Mouse (Mus musculus) hindbrain, embryonic 14.5 days (tissue): ENCODE results near the gene Usp8. TPM values are rescaled to one million over a fixed set of nuclear protein-coding genes. Genes with fewer than 3 reads are reported as not detected.
A peak's percentile ranks its signal among the peaks of the same experiment; 100 is the strongest.

ENCODE experiments used
- ATAC-seq: fragments of 200-750 bp; cut with Nextera tagmentation; 2 replicates; pipeline ENCODE4 v1.8.0; 2017; ENCODE audit warnings: moderate number of reproducible peaks, mild to moderate bottlenecking, moderate TSS enrichment, moderate library complexity; ENCODE audit not compliant: low FRiP score
- DNase-seq: peaks from one replicate; pipeline ENCODE4 v3.0.0-alpha.2; 2015; ENCODE audit warnings: low spot score
- H3K27ac ChIP-seq: fragments of 300-500 bp; sonication (generic); 2 replicates; pipeline ENCODE4 v1.5.1; 2014; ENCODE audit warnings: mild to moderate bottlenecking, moderate library complexity
- H3K27me3 ChIP-seq: fragments of 300-500 bp; sonication (generic); 2 replicates; pipeline ENCODE4 v1.6.1; 2014; ENCODE audit warnings: mild to moderate bottlenecking, low read length, mixed read lengths; ENCODE audit not compliant: control insufficient read depth, insufficient read depth
- H3K36me3 ChIP-seq: fragments of 300-500 bp; sonication (generic); replicated peaks from 2 replicates; pipeline ENCODE4 v1.6.1; 2014; ENCODE audit not compliant: control insufficient read depth, insufficient read depth
- H3K4me1 ChIP-seq: fragments of 300-500 bp; sonication (generic); replicated peaks from 2 replicates; pipeline ENCODE4 v1.6.1; 2014; ENCODE audit warnings: antibody characterized with exemption, low read length, mixed read lengths; ENCODE audit not compliant: control insufficient read depth, insufficient read depth
- H3K4me2 ChIP-seq: fragments of 300-500 bp; sonication (generic); replicated peaks from 2 replicates; pipeline ENCODE4 v1.6.1; 2014; ENCODE audit warnings: mild to moderate bottlenecking, moderate library complexity
- H3K4me3 ChIP-seq: fragments of 300-500 bp; sonication (generic); replicated peaks from 2 replicates; pipeline ENCODE4 v1.5.1; 2014; ENCODE audit warnings: mild to moderate bottlenecking, low read length
- H3K9ac ChIP-seq: fragments of 300-500 bp; sonication (generic); 2 replicates; pipeline ENCODE4 v1.6.1; 2014
- H3K9me3 ChIP-seq: fragments of 300-500 bp; sonication (generic); 2 replicates; pipeline ENCODE4 v1.6.1; 2016; ENCODE audit warnings: low read length; ENCODE audit not compliant: control insufficient read depth
- WGBS: fragments of 180-500 bp; shearing (Covaris S2); extraction: QIAGEN DNeasy Blood & Tissue Kit; methylation state at CpG from one replicate; pipeline ENCODE4 v1.1.7; 2014; 5-methylcytosine and 5-hydroxymethylcytosine counted together
- polyA plus RNA-seq: library from polyadenylated mRNA; unstranded; fragments of >200 nt; fragmentation: Nextera tagmentation; extraction: Ambion mirVana; gene quantifications from 2 replicates; pipeline ENCODE4 v1.2.1, GENCODE M21; 2014

Usp8 gene
- polyA plus RNA-seq, 1 experiment from 2014 or later, result 30.0 TPM

DNA sequence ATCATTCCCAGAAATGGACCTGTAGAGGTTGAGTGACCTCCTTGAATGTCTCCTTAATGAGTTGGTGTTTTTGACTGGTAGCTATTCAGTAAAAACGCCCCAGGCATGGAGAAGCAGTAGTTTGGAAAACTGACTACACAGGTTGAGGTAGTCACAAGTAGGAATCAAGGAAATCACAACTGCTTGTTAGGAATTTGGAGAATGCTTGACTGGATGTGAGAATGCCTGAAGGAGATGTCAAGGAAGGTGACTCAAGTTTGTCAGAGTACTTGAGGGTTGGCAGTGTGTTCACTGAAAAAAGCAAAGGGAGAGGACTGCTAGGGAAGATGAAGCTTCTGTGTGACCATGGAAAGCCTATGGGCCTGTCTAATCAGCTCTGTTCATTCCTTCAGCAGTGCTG lies 29.8 kb upstream of the Usp8 start:
- DNase-seq (no peak), ATAC-seq (no peak)
- H3K27ac ChIP-seq, result no peak overlapping the region
- no peaks in the 10 kb centered on the region for H3K27me3 ChIP-seq
- H3K4me1 ChIP-seq, result peaks cover 32% of the 10 kb centered on the region
- H3K9me3 ChIP-seq, result 0 out of 2 replicates have a peak, but pooled peaks cover 5% of the 10 kb centered on the region
- H3K4me2 ChIP-seq, result peak overlapping the region; percentile 72; the same call in 1 of the 2 replicates
- no peak overlapping the region for H3K9ac ChIP-seq
- H3K4me3 ChIP-seq, result no peak overlapping the region
- 98% methylated on average over 1 of the region's 1 CpGs for WGBS
- peaks cover 4% of the 10 kb centered on the region; the same call in 1 of the 2 replicates for H3K36me3 ChIP-seq

GRCm38 (mm10) chr2:126682333-126682732 lies 24.8 kb upstream of the Usp8 start:
- no peak overlapping the region for H3K4me2 ChIP-seq
- no peak overlapping the region for H3K27ac ChIP-seq
- no peak overlapping the region for H3K4me3 ChIP-seq
- no peaks in the 10 kb centered on the region for H3K27me3 ChIP-seq
- peaks cover 5% of the 10 kb centered on the region; the same call in 1 of the 2 replicates for H3K36me3 ChIP-seq
- H3K9me3 ChIP-seq, result 0 out of 2 replicates have a peak, but pooled peaks cover 5% of the 10 kb centered on the region
- H3K9ac ChIP-seq, result no peak overlapping the region
- no peak for DNase-seq
- 0 out of 2 replicates have a peak, but pooled peaks cover 1% of the 10 kb centered on the region for H3K4me1 ChIP-seq
- 87% methylated on average over 2 of the region's 2 CpGs for WGBS
- ATAC-seq, result no peak

DNA sequence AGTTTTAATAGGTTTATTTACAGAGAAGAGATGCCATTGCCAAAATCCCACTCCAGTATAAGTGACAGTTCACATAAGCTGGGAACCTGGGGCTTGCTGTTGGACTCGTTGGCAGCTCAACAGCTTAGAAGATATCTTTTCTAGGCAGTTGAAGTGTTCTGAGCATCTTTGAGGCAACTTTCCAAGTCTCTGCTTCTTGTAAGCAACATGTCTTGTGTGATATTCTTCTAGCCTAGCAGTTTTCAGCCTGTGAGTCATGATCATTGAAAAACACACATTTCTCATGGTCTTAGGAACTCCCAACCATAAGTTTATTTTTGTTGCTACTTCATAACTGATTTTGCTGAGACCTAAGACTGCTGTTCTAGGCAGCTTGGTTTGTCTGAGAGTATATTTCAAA lies 24.2 kb upstream of the Usp8 start:
- ATAC-seq (no peak), DNase-seq (no peak)
- Histone ChIP-seq H3K27me3 (no peaks in the 10 kb centered on the region), H3K4me1 (no peaks in the 10 kb centered on the region), H3K27ac (no peak overlapping the region), H3K9ac (no peak overlapping the region), H3K36me3 (peaks cover 8% of the 10 kb centered on the region; the same call in 1 of the 2 replicates), H3K4me3 (no peak overlapping the region), H3K9me3 (0 out of 2 replicates have a peak, but pooled peaks cover 5% of the 10 kb centered on the region), H3K4me2 (no peak overlapping the region)
- 97% methylated on average over 1 of the region's 1 CpGs for WGBS

DNA sequence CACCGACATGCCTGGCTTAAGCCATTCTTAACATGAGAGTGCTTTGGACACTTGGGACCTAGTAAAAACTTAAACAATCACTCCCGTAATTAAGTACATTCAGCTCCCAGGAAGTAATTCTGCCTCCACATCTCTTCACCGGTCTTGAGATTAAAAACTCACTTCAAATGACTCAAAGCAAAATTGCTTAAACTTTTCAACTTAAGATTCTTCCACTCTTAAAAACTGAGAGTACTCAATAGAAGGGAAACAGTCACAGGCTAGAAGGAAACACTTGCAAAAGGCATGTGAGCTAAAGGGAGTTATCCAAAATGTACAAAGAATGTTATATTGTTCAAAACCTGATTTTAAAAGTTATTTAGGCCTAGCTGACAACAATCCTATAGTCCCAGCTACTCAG lies 15.8 kb upstream of the Usp8 start:
- Histone ChIP-seq H3K4me3 (no peak overlapping the region), H3K27me3 (no peaks in the 10 kb centered on the region), H3K9me3 (no peaks in the 10 kb centered on the region), H3K27ac (no peak overlapping the region), H3K9ac (no peak overlapping the region), H3K36me3 (peaks cover 10% of the 10 kb centered on the region; the same call in 1 of the 2 replicates), H3K4me1 (no peaks in the 10 kb centered on the region), H3K4me2 (no peak overlapping the region)
- no peak for ATAC-seq
- WGBS, result 87% methylated on average over 3 of the region's 3 CpGs
- no peak for DNase-seq

GRCm38 (mm10) chr2:126695285-126695684 lies 11.8 kb upstream of the Usp8 start:
- Histone ChIP-seq H3K27ac (no peak overlapping the region), H3K9me3 (no peaks in the 10 kb centered on the region), H3K36me3 (no peaks in the 10 kb centered on the region), H3K4me2 (no peak overlapping the region), H3K27me3 (no peaks in the 10 kb centered on the region), H3K4me3 (no peak overlapping the region), H3K4me1 (no peaks in the 10 kb centered on the region), H3K9ac (no peak overlapping the region)
- DNase-seq, result no peak
- no peak for ATAC-seq
- 87% methylated on average over 6 of the region's 6 CpGs for WGBS

- Histone ChIP-seq H3K27me3 (no peaks in the 10 kb centered on the region), H3K36me3 (no peaks in the 10 kb centered on the region; the same call in 1 of the 2 replicates), H3K4me3 (peak overlapping the region; percentile 74), H3K4me1 (peaks cover 11% of the 10 kb centered on the region), H3K27ac (peak overlapping the region; percentile 86), H3K4me2 (peak overlapping the region; percentile 72), H3K9me3 (no peaks in the 10 kb centered on the region), H3K9ac (peak overlapping the region; percentile 81)
- DNase-seq, result peak; percentile 29
- WGBS, result under 1% methylated on average over 16 of the region's 23 CpGs
- ATAC-seq, result no peak; the same call in 1 of the 2 replicates
These were observed 281 bp downstream of the Usp8 start for GRCm38 (mm10) chr2:126707438-126707779.

DNA sequence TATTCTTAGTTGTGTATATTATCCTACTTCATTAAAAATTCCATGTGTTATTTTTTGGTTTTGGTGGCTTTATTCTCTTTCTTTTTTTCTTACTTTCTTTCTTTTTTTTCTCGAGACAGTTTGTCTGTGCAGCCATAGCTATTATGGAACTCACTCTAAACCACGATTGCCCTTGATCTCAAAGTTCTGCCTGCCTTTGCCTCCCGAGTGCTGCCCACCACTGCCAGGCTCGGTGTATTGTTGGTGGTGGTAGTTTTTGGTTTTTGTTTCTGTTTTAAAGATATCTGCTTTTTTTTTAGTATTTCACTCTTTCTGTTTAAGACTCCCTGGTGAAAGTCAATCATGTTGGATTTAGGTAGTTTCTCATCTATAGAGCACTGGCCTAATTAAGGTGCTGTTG lies 1.2 kb downstream of the Usp8 start:
- no peaks in the 10 kb centered on the region; the same call in 1 of the 2 replicates for H3K36me3 ChIP-seq
- no peak overlapping the region for H3K27ac ChIP-seq
- H3K9ac ChIP-seq, result 0 out of 2 replicates have a peak overlapping the region, but pooled peaks have one; percentile 81
- DNase-seq, result no peak
- no peak for ATAC-seq
- 89% methylated on average over 4 of the region's 4 CpGs for WGBS
- H3K4me3 ChIP-seq, result peak overlapping the region; percentile 74; the same call in 1 of the 2 replicates
- no peaks in the 10 kb centered on the region for H3K9me3 ChIP-seq
- H3K27me3 ChIP-seq, result no peaks in the 10 kb centered on the region
- H3K4me1 ChIP-seq, result peaks cover 11% of the 10 kb centered on the region
- peak overlapping the region; percentile 72 for H3K4me2 ChIP-seq

- DNase-seq, result no peak
- peaks cover 3% of the 10 kb centered on the region; the same call in 1 of the 2 replicates for H3K36me3 ChIP-seq
- no peaks in the 10 kb centered on the region for H3K27me3 ChIP-seq
- H3K27ac ChIP-seq, result no peak overlapping the region
- ATAC-seq, result no peak
- H3K9ac ChIP-seq, result no peak overlapping the region
- H3K4me1 ChIP-seq, result peaks cover 11% of the 10 kb centered on the region
- H3K4me2 ChIP-seq, result no peak overlapping the region
- H3K9me3 ChIP-seq, result no peaks in the 10 kb centered on the region
- no peak overlapping the region for H3K4me3 ChIP-seq
- WGBS, result 95% methylated on average over 5 of the region's 5 CpGs
These were observed 5.4 kb downstream of the Usp8 start for GRCm38 (mm10) chr2:126712526-126712925.

DNA sequence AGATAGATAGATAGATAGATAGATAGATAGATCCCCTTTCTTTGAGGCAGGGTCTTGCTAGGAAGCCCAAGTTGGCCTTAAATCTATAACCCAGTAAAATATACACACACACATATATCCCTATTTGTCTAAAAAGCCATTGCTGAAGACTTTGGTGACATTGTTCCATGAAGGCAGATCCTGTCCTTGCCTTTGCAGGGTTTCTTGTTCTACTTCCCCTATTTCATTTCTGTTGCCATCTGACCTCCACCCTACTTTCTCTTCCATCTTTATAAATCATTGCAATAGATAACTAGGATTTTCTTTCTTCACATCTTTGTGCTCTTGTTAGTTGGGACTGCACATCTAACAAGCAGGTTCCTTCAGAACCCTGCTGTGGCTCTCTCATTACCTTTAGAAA lies 5.8 kb downstream of the Usp8 start:
- H3K9ac ChIP-seq, result no peak overlapping the region
- H3K4me3 ChIP-seq, result no peak overlapping the region
- ATAC-seq (no peak), DNase-seq (no peak)
- H3K4me1 ChIP-seq, result peaks cover 8% of the 10 kb centered on the region
- H3K27me3 ChIP-seq, result no peaks in the 10 kb centered on the region
- peaks cover 3% of the 10 kb centered on the region; the same call in 1 of the 2 replicates for H3K36me3 ChIP-seq
- no peak overlapping the region for H3K4me2 ChIP-seq
- no peak overlapping the region for H3K27ac ChIP-seq
- H3K9me3 ChIP-seq, result no peaks in the 10 kb centered on the region

DNA sequence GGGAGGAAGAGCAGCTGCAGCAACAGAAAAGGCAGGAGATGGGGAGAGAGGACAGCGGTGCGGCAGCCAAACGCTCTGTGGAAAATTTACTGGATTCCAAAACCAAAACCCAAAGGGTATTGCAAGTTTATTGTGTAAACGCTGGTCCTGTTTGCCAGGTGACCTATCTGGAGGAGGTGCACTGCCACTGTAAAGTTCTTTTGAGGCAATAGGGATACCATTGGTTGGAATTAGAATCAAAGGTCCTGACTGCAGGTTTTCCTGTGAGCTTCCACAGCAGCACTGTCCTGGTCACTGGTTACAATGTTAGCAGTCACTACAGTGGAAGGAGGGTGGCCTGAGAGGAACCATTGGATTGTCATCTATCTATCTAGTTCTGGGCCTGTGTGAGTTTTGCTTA lies 22.1 kb downstream of the Usp8 start:
- WGBS, result 95% methylated on average over 4 of the region's 4 CpGs
- DNase-seq, result no peak
- H3K27me3 ChIP-seq, result no peaks in the 10 kb centered on the region
- ATAC-seq, result no peak
- H3K4me1 ChIP-seq, result no peaks in the 10 kb centered on the region
- no peak overlapping the region for H3K9ac ChIP-seq
- H3K27ac ChIP-seq, result no peak overlapping the region
- H3K36me3 ChIP-seq, result peaks cover 80% of the 10 kb centered on the region
- H3K4me2 ChIP-seq, result no peak overlapping the region
- H3K4me3 ChIP-seq, result no peak overlapping the region
- H3K9me3 ChIP-seq, result no peaks in the 10 kb centered on the region
